Mouse (Mus musculus) intestine, postnatal 0 days (tissue): ENCODE data around the gene Snx27. TPM values are rescaled to one million over a fixed set of nuclear protein-coding genes. Genes with fewer than 3 reads are reported as not detected.

Source experiments
- ATAC-seq: fragments of 200-750 bp; cut with Nextera tagmentation; 2 replicates; pipeline ENCODE4 v1.8.0; 2017; ENCODE audit warnings: mild to moderate bottlenecking, moderate TSS enrichment, moderate library complexity
- H3K27ac ChIP-seq: fragments of 300-500 bp; sonication (generic); 2 replicates; pipeline ENCODE4 v1.5.1; 2014; ENCODE audit warnings: mild to moderate bottlenecking, low read depth, low read length, moderate library complexity
- H3K27me3 ChIP-seq: fragments of 300-500 bp; sonication (generic); replicated peaks from 2 replicates; pipeline ENCODE4 v1.6.1; 2014; ENCODE audit warnings: low read length, mixed read lengths; ENCODE audit not compliant: control insufficient read depth, insufficient read depth
- H3K36me3 ChIP-seq: fragments of 300-500 bp; sonication (generic); 2 replicates; pipeline ENCODE4 v1.6.1; 2014; ENCODE audit warnings: mild to moderate bottlenecking, moderate library complexity; ENCODE audit not compliant: control insufficient read depth, insufficient read depth
- H3K4me1 ChIP-seq: fragments of 300-500 bp; sonication (generic); replicated peaks from 2 replicates; pipeline ENCODE4 v1.6.1; 2014; ENCODE audit warnings: antibody characterized with exemption, low read length, mixed read lengths; ENCODE audit not compliant: control insufficient read depth, insufficient read depth
- H3K4me2 ChIP-seq: fragments of 300-500 bp; sonication (generic); replicated peaks from 2 replicates; pipeline ENCODE4 v1.6.1; 2014; ENCODE audit warnings: low read depth, mild to moderate bottlenecking, moderate library complexity
- H3K4me3 ChIP-seq: fragments of 300-500 bp; sonication (generic); 2 replicates; pipeline ENCODE4 v1.5.1; 2014; ENCODE audit warnings: low read depth, low read length
- H3K9ac ChIP-seq: fragments of 300-500 bp; sonication (generic); 2 replicates; pipeline ENCODE4 v1.6.1; 2014; ENCODE audit warnings: mild to moderate bottlenecking, low read depth, low read length
- H3K9me3 ChIP-seq: fragments of 300-500 bp; sonication (generic); 2 replicates; pipeline ENCODE4 v1.6.1; 2016; ENCODE audit warnings: mixed run types; ENCODE audit not compliant: control insufficient read depth
- CTCF ChIP-seq: sonication (generic); IDR thresholded peaks from 2 replicates; pipeline ENCODE4 v1.5.1; 2016; ENCODE audit warnings: low read depth, mild to moderate bottlenecking, control low read depth, antibody characterized with exemption, moderate library complexity
- WGBS: fragments of 180-500 bp; shearing (Covaris S2); extraction: QIAGEN DNeasy Blood & Tissue Kit; methylation state at CpG from one replicate; pipeline ENCODE4 v1.1.7; 2014; 5-methylcytosine and 5-hydroxymethylcytosine counted together
- polyA plus RNA-seq: library from polyadenylated mRNA; unstranded; fragments of >200 nt; fragmentation: Nextera tagmentation; extraction: Ambion mirVana; gene quantifications from 2 replicates; pipeline ENCODE4 v1.2.1, GENCODE M21; 2015

Snx27 gene
- polyA plus RNA-seq, 1 experiment from 2014 or later: 20.9 TPM

- no peak overlapping the region for H3K4me3 ChIP-seq
- no peak for ATAC-seq
- TF ChIP-seq CTCF: no peak
- WGBS: 68% methylated on average over 4 of the region's 4 CpGs
- peaks cover 10% of the 10 kb centered on the region for H3K27me3 ChIP-seq
- no peak overlapping the region for H3K4me2 ChIP-seq
- H3K4me1 ChIP-seq: no peaks in the 10 kb centered on the region
- no peaks in the 10 kb centered on the region for H3K36me3 ChIP-seq
- H3K9ac ChIP-seq: no peak overlapping the region
- no peaks in the 10 kb centered on the region for H3K9me3 ChIP-seq
- H3K27ac ChIP-seq: no peak overlapping the region
Observed at GRCm38 (mm10) chr3:94477444-94477843, 105.1 kb downstream of the Snx27 start.

GRCm38 (mm10) chr3:94476301-94477035, 106.0 kb downstream of the Snx27 start:
- Histone ChIP-seq H3K4me3 (no peak overlapping the region), H3K4me2 (no peak overlapping the region), H3K27me3 (peaks cover 10% of the 10 kb centered on the region), H3K36me3 (no peaks in the 10 kb centered on the region), H3K9me3 (no peaks in the 10 kb centered on the region), H3K9ac (no peak overlapping the region), H3K27ac (no peak overlapping the region), H3K4me1 (no peaks in the 10 kb centered on the region)
- peak; percentile 58 for ATAC-seq
- no peak for TF ChIP-seq CTCF
- WGBS: 20% methylated on average over 8 of the region's 8 CpGs

- peaks cover 3% of the 10 kb centered on the region for H3K27me3 ChIP-seq
Observed at GRCm38 (mm10) chr3:94473567-94474232, 108.8 kb downstream of the Snx27 start.

GRCm38 (mm10) chr3:94473115-94473505, 109.4 kb downstream of the Snx27 start:
- no peak overlapping the region for H3K9ac ChIP-seq
- ATAC-seq: 0 out of 2 replicates have a peak, but pooled peaks have one; percentile 5
- TF ChIP-seq CTCF: no peak
- peak overlapping the region; percentile 7; the same call in 1 of the 2 replicates for H3K27ac ChIP-seq
- H3K36me3 ChIP-seq: no peaks in the 10 kb centered on the region
- peak overlapping the region; percentile 37; the same call in 1 of the 2 replicates for H3K4me2 ChIP-seq
- no peaks in the 10 kb centered on the region for H3K27me3 ChIP-seq
- H3K4me1 ChIP-seq: no peaks in the 10 kb centered on the region
- H3K9me3 ChIP-seq: no peaks in the 10 kb centered on the region
- H3K4me3 ChIP-seq: no peak overlapping the region
- WGBS: 45% methylated on average over 10 of the region's 10 CpGs

More at GRCm38 (mm10) chr3:94473567-94474232, 108.8 kb downstream of the Snx27 start:
- Histone ChIP-seq H3K4me3 (no peak overlapping the region), H3K27ac (no peak overlapping the region), H3K4me1 (no peaks in the 10 kb centered on the region), H3K9ac (no peak overlapping the region), H3K4me2 (no peak overlapping the region), H3K9me3 (no peaks in the 10 kb centered on the region), H3K36me3 (no peaks in the 10 kb centered on the region)
- ATAC-seq: no peak
- no peak for TF ChIP-seq CTCF
- WGBS: 34% methylated on average over 5 of the region's 5 CpGs

- H3K27me3 ChIP-seq: no peaks in the 10 kb centered on the region
- no peak overlapping the region for H3K9ac ChIP-seq
- H3K36me3 ChIP-seq: no peaks in the 10 kb centered on the region
- peak; percentile 67 for ATAC-seq
- TF ChIP-seq CTCF: no peak
- peak overlapping the region; percentile 37 for H3K4me2 ChIP-seq
- H3K4me1 ChIP-seq: no peaks in the 10 kb centered on the region
- H3K9me3 ChIP-seq: no peaks in the 10 kb centered on the region
- peak overlapping the region; percentile 7; the same call in 1 of the 2 replicates for H3K27ac ChIP-seq
- 12% methylated on average over 28 of the region's 28 CpGs for WGBS
- H3K4me3 ChIP-seq: no peak overlapping the region
Observed at GRCm38 (mm10) chr3:94472447-94473114, 109.9 kb downstream of the Snx27 start.

- H3K4me2 ChIP-seq: no peak overlapping the region
- TF ChIP-seq CTCF: no peak
- ATAC-seq: no peak
- no peaks in the 10 kb centered on the region for H3K4me1 ChIP-seq
- H3K36me3 ChIP-seq: no peaks in the 10 kb centered on the region
- no peak overlapping the region for H3K9ac ChIP-seq
- H3K4me3 ChIP-seq: no peak overlapping the region
- H3K27ac ChIP-seq: no peak overlapping the region
- 52% methylated on average over 3 of the region's 3 CpGs for WGBS
- H3K27me3 ChIP-seq: no peaks in the 10 kb centered on the region
- no peaks in the 10 kb centered on the region for H3K9me3 ChIP-seq
Observed at GRCm38 (mm10) chr3:94468931-94469330, 113.6 kb downstream of the Snx27 start.
